Mouse (Mus musculus) kidney, embryonic 16.5 days (tissue): ENCODE data around the gene Dmrta2. TPM values are rescaled to one million over a fixed set of nuclear protein-coding genes. Genes with fewer than 3 reads are reported as not detected.

ENCODE experiments used
- ATAC-seq: fragments of 200-750 bp; cut with Nextera tagmentation; 2 replicates; pipeline ENCODE4 v1.8.0; 2017; ENCODE audit warnings: moderate TSS enrichment; ENCODE audit not compliant: low FRiP score, low TSS enrichment
- H3K27ac ChIP-seq: fragments of 300-500 bp; sonication (generic); 2 replicates; pipeline ENCODE4 v1.5.1; 2014; ENCODE audit warnings: low read length
- H3K27me3 ChIP-seq: fragments of 300-500 bp; sonication (generic); 2 replicates; pipeline ENCODE4 v1.6.1; 2014; ENCODE audit warnings: low read length, control low read depth, mixed read lengths; ENCODE audit not compliant: insufficient read depth
- H3K36me3 ChIP-seq: fragments of 300-500 bp; sonication (generic); 2 replicates; pipeline ENCODE4 v1.6.1; 2014; ENCODE audit warnings: low read length, control low read depth, mixed read lengths; ENCODE audit not compliant: insufficient read depth
- H3K4me1 ChIP-seq: fragments of 300-500 bp; sonication (generic); 2 replicates; pipeline ENCODE4 v1.6.1; 2014; ENCODE audit warnings: low read length, control low read depth, mixed read lengths; ENCODE audit not compliant: insufficient read depth
- H3K4me2 ChIP-seq: fragments of 300-500 bp; sonication (generic); replicated peaks from 2 replicates; pipeline ENCODE4 v1.6.1; 2014; ENCODE audit warnings: low read depth, low read length
- H3K4me3 ChIP-seq: fragments of 300-500 bp; sonication (generic); 2 replicates; pipeline ENCODE4 v1.5.1; 2014; ENCODE audit warnings: mild to moderate bottlenecking, low read length
- H3K9ac ChIP-seq: fragments of 300-500 bp; sonication (generic); replicated peaks from 2 replicates; pipeline ENCODE4 v1.6.1; 2014; ENCODE audit warnings: low read length
- H3K9me3 ChIP-seq: fragments of 300-500 bp; sonication (generic); 2 replicates; pipeline ENCODE4 v1.6.1; 2016; ENCODE audit warnings: low read length, control low read depth
- WGBS: fragments of 180-500 bp; shearing (Covaris S2); extraction: QIAGEN DNeasy Blood & Tissue Kit; methylation state at CpG from one replicate; pipeline ENCODE4 v1.1.7; 2014; 5-methylcytosine and 5-hydroxymethylcytosine counted together
- polyA plus RNA-seq: library from polyadenylated mRNA; unstranded; fragments of >200 nt; fragmentation: Nextera tagmentation; extraction: Ambion mirVana; gene quantifications from 2 replicates; pipeline ENCODE4 v1.2.1, GENCODE M21; 2015

Dmrta2 gene
- polyA plus RNA-seq, 1 experiment from 2014 or later, result 0.25 TPM

DNA sequence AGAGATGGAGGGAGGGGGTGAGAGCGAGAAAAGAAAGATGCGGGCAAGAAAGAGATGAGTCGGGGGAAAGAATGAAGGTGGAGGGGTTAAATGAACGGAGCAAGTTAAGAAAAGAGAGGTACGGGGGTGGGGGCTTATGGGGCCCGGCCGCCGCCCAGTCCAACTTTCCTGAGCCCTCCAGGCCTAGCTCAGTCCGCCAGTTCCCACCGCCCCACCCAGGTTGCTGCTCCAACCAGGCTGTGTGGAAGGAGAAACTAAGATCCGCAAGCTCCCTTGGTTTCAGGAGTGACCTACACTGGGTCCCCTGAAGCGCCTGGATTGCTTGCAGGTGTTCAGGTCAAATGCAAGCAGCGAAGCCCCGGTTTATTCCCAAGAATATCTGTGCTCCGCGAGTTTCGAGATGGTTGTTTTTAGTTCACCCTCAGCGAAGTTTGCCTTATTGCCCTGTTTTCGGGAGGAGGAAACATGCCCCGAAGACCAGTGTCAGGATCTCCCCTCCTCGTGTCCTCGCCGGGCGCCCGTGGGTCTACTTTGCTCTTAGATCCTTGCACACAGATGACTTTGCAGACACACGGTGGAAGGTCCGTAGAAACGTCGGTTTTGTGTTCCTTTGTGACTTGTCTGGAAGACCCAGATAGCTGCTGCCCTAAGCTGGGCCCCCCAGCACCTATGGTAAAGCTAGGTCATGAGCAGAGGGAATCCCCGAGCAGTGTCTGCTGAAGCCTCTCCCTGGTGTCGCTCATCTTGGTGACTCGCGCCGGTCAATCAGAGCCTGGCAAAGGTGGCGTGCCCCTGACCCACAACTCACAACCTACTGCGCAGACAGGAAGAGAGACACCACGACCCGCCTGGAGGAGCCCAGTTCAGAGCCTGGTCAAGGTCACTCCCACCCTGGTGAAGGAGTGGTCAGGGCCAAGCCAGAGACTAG is 6.9 kb downstream of the Dmrta2 start:
- H3K36me3 ChIP-seq, result no peaks in the 10 kb centered on the region
- no peak overlapping the region for H3K4me2 ChIP-seq
- WGBS, result under 1% methylated on average over 38 of the region's 38 CpGs
- no peaks in the 10 kb centered on the region for H3K9me3 ChIP-seq
- H3K9ac ChIP-seq, result no peak overlapping the region
- H3K27me3 ChIP-seq, result peaks cover 97% of the 10 kb centered on the region
- no peak overlapping the region for H3K4me3 ChIP-seq
- H3K4me1 ChIP-seq, result peaks cover 26% of the 10 kb centered on the region
- no peak; the same call in 1 of the 2 replicates for ATAC-seq
- no peak overlapping the region for H3K27ac ChIP-seq

DNA sequence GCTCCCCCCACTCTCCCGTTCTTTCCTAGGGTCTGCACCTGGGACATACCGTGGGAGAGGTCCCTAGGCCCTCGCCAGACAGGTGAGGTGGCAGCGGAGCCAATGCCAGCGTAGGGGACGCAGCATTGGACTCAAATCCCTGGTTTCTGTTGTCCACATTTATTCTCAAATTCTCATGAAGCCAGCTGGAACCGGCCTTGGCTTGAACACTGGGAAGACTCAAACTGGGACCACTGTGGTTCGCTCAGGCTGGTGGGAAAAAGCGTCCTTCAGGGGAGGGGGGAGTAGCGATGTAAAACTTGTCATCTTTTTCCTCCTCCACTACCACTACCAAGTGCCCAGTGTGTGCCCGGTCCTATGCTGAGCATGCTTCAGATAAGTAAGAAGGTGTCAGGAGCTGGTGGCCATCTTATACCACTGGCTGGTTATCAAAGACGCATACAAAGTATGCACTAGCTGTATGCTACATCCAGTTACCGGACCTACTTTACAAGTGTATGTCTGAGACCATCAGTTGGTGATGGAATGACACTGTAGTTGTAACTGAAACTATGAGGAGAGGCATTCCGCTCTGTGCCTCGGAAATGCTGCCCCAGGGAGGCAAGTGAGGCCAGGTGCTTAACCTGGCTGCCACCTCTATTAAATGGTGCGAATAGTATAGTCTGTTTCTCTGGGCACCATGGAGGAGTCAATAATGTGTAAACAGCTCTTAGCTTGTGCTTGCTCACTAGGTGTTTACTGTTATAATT is 7.7 kb downstream of the Dmrta2 start:
- WGBS, result 2% methylated on average over 16 of the region's 16 CpGs

DNA sequence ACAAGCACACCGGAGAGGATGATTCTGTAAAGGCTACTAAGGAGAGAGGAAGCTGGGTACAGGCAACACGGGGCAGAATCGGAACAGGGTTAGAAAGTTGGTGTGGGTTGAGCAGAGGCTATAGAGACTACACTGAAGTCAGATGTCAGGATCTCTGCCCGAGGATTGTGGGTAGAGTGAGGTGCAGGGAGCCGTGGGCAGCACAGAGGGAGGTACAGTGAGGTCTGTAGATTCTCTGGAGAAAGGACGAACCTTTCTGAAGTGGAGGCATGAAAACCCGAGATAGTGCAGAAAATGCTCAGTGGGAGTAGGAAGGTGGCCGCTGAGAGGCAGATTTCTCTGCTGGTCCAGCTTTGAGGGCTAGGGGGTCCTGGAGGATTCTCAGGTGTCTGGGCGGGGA is 8.4 kb downstream of the Dmrta2 start:
- Histone ChIP-seq H3K36me3 (no peaks in the 10 kb centered on the region), H3K27me3 (peaks cover 91% of the 10 kb centered on the region), H3K9ac (no peak overlapping the region), H3K9me3 (no peaks in the 10 kb centered on the region), H3K27ac (no peak overlapping the region), H3K4me1 (peaks cover 20% of the 10 kb centered on the region), H3K4me3 (no peak overlapping the region), H3K4me2 (no peak overlapping the region)
- WGBS, result 2% methylated on average over 9 of the region's 9 CpGs
- no peak for ATAC-seq

More for the DNA sequence above, 7.7 kb downstream of the Dmrta2 start:
- peaks cover 20% of the 10 kb centered on the region for H3K4me1 ChIP-seq
- H3K9ac ChIP-seq, result no peak overlapping the region
- no peak for ATAC-seq
- H3K27me3 ChIP-seq, result peaks cover 94% of the 10 kb centered on the region
- no peaks in the 10 kb centered on the region for H3K9me3 ChIP-seq
- H3K4me3 ChIP-seq, result no peak overlapping the region
- no peak overlapping the region for H3K27ac ChIP-seq
- H3K4me2 ChIP-seq, result no peak overlapping the region
- H3K36me3 ChIP-seq, result no peaks in the 10 kb centered on the region

DNA sequence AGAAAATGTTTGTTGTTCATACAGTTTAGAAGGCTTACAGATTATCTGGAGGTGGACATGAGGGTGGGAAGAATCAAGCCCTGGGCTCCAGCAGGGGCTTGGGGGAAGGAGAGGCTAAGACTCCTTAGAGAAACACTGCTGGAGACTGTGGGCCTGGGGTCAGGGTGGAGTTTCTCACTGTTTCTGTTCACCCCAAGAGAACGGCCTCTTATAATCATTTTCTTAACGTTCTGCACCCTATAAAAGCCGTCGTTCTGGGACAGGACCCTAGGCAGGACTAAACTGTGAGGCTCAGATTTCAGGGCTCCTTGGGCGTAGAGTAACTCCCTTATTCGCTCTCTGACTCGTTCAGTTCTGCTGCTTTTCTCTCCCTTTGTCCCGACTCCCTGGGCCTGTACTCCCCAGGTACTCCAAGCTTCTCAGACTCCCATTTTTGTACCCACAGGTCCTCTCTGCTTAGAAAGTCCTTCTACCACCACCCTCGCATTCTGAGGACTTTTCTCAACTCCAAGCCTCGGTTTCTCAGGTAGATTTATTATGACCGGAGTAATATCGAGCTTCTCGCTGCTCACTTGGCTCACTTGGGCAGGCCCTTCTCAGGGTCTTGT is 9.0 kb downstream of the Dmrta2 start:
- no peak overlapping the region for H3K4me3 ChIP-seq
- H3K4me1 ChIP-seq, result peaks cover 18% of the 10 kb centered on the region
- no peak overlapping the region for H3K4me2 ChIP-seq
- no peak for ATAC-seq
- H3K9ac ChIP-seq, result no peak overlapping the region
- 3% methylated on average over 13 of the region's 13 CpGs for WGBS
- H3K9me3 ChIP-seq, result no peaks in the 10 kb centered on the region
- no peaks in the 10 kb centered on the region for H3K36me3 ChIP-seq
- peaks cover 89% of the 10 kb centered on the region for H3K27me3 ChIP-seq
- no peak overlapping the region for H3K27ac ChIP-seq

DNA sequence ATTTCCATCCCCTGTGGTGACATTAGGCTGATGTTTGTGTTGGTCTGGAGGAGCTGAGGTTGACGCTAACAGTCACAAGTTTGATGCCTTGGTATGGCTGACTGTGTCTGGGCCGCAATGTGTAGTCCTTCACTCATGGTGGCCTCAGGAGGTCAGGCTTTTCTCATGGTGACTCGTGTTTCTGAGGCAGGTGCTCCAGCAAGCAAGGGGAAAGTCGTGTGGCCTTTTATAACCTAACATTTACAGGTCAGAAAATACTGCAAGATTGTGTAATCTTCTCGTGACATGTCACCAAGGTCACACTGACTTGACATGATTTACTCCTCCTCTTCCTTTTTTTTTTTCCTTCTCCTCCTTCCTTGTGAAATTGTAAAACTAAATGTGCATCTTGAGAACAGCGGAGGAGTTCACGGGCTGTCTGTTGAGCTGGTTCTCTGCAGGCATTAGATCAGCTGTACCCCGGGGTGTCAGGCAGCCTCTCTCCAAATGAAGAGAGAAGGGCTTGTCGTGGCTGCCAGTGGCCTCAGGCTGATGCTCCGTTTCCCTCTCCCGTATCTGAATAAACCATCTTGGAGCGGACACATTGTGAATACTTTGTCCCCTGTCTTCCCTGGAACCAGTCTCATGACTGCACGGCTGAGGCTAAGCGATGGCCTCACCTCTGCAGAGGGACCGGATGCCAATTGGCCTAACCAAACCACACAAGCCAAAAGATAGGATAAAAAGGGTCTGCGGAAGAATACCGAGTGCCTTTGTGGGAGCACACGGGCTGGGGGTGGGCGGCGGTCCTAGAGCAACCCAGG is 9.9 kb downstream of the Dmrta2 start:
- Histone ChIP-seq H3K4me1 (peaks cover 8% of the 10 kb centered on the region), H3K27me3 (peaks cover 88% of the 10 kb centered on the region), H3K27ac (no peak overlapping the region), H3K9me3 (no peaks in the 10 kb centered on the region), H3K4me3 (no peak overlapping the region), H3K36me3 (no peaks in the 10 kb centered on the region), H3K4me2 (no peak overlapping the region), H3K9ac (no peak overlapping the region)
- WGBS, result 2% methylated on average over 20 of the region's 20 CpGs
- no peak for ATAC-seq

DNA sequence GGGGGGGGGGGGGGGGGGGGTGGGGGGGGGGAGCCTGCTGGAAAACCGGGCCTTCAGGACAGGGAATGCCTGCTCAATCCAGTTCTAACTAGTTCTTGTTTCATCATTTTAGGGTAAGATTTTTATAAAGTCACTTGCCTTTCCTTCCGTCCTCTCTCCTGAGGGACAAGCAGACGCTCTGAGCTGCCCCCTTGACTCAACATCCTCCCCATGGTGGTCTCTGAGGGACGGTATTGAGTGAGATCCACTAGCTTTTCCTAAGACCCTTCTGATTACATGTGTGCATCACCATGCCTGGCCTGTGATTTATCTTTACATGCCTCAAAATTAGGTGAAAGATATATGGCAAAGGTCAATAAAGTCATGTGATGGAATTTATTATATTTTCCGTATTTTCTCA is 10.6 kb downstream of the Dmrta2 start:
- H3K4me3 ChIP-seq, result no peak overlapping the region
- no peak overlapping the region for H3K9ac ChIP-seq
- H3K27me3 ChIP-seq, result peaks cover 88% of the 10 kb centered on the region
- H3K36me3 ChIP-seq, result no peaks in the 10 kb centered on the region
- H3K27ac ChIP-seq, result no peak overlapping the region
- H3K4me1 ChIP-seq, result peaks cover 7% of the 10 kb centered on the region; the same call in 1 of the 2 replicates
- no peak overlapping the region for H3K4me2 ChIP-seq
- 10% methylated on average over 5 of the region's 5 CpGs for WGBS
- no peak for ATAC-seq
- H3K9me3 ChIP-seq, result no peaks in the 10 kb centered on the region

DNA sequence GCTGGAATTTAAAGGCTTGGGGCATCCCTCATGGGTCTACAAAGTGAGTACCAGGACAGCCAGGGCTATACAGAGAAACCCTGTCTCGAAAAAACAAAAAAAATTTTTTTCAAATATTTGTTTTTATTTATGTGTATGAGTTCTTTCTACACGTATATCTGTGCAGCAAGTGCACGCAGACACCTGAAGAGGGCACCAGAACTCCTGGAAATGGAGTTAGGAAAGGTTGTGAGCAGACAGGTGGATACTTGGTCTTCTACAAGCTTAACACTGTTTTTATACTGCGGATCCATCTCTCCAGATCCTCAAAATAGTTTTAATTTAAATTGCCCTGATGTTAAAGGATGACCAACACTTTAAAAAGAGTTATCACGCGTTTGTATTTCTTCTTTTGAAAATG is 11.4 kb downstream of the Dmrta2 start:
- Histone ChIP-seq H3K9me3 (no peaks in the 10 kb centered on the region), H3K4me1 (0 out of 2 replicates have a peak, but pooled peaks cover 3% of the 10 kb centered on the region), H3K36me3 (no peaks in the 10 kb centered on the region), H3K27me3 (peaks cover 88% of the 10 kb centered on the region), H3K4me2 (no peak overlapping the region), H3K4me3 (no peak overlapping the region), H3K9ac (no peak overlapping the region), H3K27ac (no peak overlapping the region)
- 32% methylated on average over 6 of the region's 6 CpGs for WGBS
- no peak for ATAC-seq

DNA sequence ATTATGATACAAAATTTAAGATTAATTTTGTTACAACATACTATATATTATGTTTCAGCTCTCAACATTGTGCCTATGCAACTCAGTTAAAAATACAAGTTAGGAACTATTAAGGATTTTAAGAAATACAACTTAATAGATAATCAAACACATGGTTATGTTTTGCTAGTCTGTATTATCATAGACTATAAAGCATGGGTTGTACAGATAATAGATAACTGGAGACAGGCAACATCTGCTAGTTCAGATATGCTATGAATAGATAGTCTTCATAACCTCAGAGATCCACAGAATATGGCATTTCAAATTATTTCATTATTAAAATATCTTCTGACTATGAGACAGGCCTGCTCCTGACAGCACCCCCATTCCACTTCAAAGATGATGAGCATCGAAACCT is 28.2 kb downstream of the Dmrta2 start:
- Histone ChIP-seq H3K9ac (no peak overlapping the region), H3K9me3 (no peaks in the 10 kb centered on the region), H3K4me1 (no peaks in the 10 kb centered on the region), H3K4me3 (no peak overlapping the region), H3K27me3 (no peaks in the 10 kb centered on the region), H3K4me2 (no peak overlapping the region), H3K36me3 (no peaks in the 10 kb centered on the region), H3K27ac (no peak overlapping the region)
- no peak for ATAC-seq
- WGBS, result 97% methylated on average over 1 of the region's 1 CpGs

DNA sequence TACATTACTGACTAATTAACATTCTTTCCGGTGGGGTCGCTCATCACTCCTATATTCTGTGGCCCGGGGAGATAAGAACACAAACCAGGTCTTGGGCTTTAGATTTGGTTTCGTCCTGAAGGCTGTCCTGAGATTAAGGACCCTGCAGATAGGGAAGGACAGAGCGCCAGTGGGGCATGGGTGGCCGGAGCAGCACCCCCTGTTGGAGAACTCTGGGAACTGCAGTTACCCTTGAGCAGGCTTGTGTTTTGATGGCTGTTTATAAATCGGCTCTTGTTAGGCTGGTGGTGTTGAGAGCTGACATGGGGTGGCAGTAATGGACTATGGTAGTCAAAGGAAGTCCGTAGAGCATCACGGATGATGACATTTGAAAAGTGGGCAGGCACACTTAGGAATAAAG is 41.3 kb downstream of the Dmrta2 start:
- no peak for ATAC-seq
- 59% methylated on average over 9 of the region's 9 CpGs for WGBS
- no peaks in the 10 kb centered on the region for H3K9me3 ChIP-seq
- H3K36me3 ChIP-seq, result no peaks in the 10 kb centered on the region
- peaks cover 10% of the 10 kb centered on the region; the same call in 1 of the 2 replicates for H3K27me3 ChIP-seq
- no peak overlapping the region for H3K4me3 ChIP-seq
- no peak overlapping the region for H3K4me2 ChIP-seq
- H3K27ac ChIP-seq, result no peak overlapping the region
- no peak overlapping the region for H3K9ac ChIP-seq
- H3K4me1 ChIP-seq, result no peaks in the 10 kb centered on the region
